Mouse (Mus musculus) mouse trophoblast stem cell (cell line): ENCODE data around the gene Actr3b.

Source experiments
- in situ Hi-C, 2 experiments: fragments of 300-500 bp; cut with MseI, MboI; formaldehyde crosslinking; loops; 2 replicates in 1 of 2; 3 replicates in 1 of 2; pipeline ENCODE4 v1.15.1; 2025

Actr3b gene

DNA sequence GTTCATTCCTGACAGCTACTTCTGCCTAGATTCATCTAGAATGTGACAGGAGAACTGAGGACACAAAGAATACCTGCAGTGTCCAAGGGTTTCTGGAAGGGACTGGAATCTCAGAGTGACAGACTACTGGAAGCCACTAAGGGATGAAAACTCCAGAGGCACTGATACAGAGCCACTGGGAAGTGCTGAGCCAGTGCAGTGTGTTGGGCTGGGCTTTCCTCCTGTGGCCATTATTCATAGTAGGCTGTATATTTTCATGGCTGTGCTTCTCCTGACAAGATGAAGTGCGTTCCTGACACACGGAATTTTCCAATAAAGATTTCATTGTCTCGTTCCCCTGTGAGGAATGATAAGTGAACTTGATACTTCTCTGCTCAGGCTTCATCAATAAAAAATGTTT, 126.9 kb downstream of the Actr3b start:
- in situ Hi-C loops = no loop called here

DNA sequence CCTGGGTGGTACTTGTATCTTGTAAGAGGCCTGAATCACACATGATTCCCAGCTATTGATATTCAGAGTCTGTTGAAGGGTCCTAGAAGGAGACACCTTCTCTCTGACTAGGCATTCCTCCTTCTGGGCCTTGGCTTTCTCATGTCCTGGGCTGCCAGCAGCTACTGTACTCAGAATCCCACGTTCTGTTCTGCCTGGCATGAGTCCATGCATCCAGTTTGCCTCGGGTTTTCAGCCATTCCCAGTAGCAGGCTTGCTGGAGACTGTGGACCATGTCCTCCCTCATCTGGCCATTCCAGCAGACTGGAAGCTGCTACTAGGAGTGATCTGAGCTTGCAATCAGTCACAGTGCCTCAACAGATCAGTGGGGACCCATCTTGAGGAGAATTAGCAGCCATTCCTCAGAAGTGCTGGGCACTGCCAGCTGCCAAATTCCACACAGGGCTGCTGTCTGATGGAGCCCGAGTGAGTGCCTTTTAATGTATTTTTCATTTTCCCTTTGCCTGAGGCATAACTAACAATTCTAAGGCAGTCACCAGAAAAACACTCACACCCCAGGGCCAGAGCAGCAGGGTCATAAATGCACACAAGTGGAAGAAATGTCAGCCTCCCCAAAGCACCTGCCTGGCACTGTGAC, 130.1 kb downstream of the Actr3b start:
- in situ Hi-C loops = no loop called here

DNA sequence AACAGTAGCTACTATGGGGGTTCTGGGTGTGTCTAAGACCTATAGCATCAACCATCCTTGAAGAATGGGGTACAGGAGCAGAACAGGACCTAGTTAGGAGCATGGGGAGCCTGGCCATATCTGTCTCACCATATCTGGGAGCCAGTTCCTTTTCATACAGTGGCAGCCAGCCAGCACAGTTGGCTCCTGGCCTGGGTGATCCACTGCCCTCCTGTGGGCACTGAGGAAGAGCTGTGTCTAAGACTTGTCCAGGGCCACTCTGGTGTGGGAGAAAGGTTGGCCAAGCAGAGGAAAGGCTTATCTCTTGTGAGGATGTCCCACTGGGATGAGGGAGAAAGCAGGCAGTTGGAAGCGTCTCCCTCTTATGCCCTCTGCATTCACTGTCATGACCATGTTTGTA, 131.5 kb downstream of the Actr3b start:
- in situ Hi-C loops = no loop called here
